Mouse (Mus musculus): ENCODE measurements around the gene Tex52. TPM values are rescaled to one million over a fixed set of nuclear protein-coding genes. Genes with fewer than 3 reads are reported as not detected.

Tex52 gene
- polyA plus RNA-seq, 1 experiment from 2014 or later = not detected

DNA sequence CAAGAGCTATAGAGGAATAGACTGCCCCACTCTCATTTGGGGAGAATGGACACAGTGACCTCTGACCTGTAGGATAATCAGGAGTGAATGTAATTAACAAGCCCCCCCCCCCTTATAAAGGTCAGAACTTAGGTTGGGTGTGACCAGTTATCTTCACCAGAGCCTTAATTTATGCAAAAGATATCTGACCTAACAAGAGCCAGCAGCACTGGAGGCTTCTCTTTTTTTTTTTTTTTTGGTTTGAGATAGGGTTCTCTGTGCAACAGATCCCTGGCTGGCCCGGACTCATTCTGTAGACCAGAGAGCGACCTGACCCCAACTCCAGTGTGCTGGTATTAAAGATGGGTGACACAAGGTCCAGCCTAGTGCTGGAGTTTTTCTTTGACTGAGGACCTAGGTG, 54.0 kb downstream of the Tex52 start:
- 0 out of 2 replicates have a peak, but pooled peaks cover 3% of the 10 kb centered on the region for H3K4me1 ChIP-seq (replicated peaks; ENCODE audit: control insufficient read depth, insufficient read depth, low read length)
- 93% methylated on average over 2 of the region's 2 CpGs for WGBS
- H3K27me3 ChIP-seq (replicated peaks; ENCODE audit: control insufficient read depth, insufficient read depth, low read length) = no peaks in the 10 kb centered on the region
- peaks cover 66% of the 10 kb centered on the region for H3K36me3 ChIP-seq (ENCODE audit: control insufficient read depth, insufficient read depth, low read length)
- no peaks in the 10 kb centered on the region for H3K9me3 ChIP-seq (ENCODE audit: control insufficient read depth, low read length)
- no peak overlapping the region for H3K27ac ChIP-seq (ENCODE audit: low read depth)
- no peak overlapping the region for H3K4me2 ChIP-seq (ENCODE audit: low read length)
- DNase-seq (ENCODE audit: low spot score) (no peak), ATAC-seq (replicated peaks; ENCODE audit: low FRiP score, low TSS enrichment, low read depth) (no peak)
- H3K4me3 ChIP-seq (ENCODE audit: low read depth, low read length) = no peak overlapping the region
- H3K9ac ChIP-seq (ENCODE audit: low read length) = no peak overlapping the region

DNA sequence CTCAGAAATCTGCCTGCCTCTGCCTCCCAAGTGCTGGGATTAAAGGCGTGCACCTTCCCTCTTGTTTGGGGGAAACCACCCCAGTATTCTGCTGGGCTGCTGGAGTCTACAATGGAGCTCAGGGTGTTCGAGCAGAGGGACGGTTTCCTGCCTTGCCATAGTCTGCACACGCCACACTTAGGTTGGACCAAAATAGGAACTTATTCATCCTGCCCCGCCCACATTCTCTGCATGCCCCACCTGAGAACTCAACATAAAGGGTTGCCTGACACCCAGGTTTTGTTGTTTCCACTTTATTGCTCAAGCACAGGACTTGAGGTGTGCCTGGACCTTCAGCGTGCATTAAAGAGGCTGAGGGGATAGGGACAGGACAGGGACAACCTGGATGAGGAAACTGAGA, 54.6 kb downstream of the Tex52 start:
- ATAC-seq (replicated peaks; ENCODE audit: low FRiP score, low TSS enrichment, low read depth) = 0 out of 2 replicates have a peak, but pooled peaks have one; percentile 14
- no peaks in the 10 kb centered on the region for H3K9me3 ChIP-seq (ENCODE audit: control insufficient read depth, low read length)
- peaks cover 71% of the 10 kb centered on the region for H3K36me3 ChIP-seq (ENCODE audit: control insufficient read depth, insufficient read depth, low read length)

GRCm38 (mm10) chr6:128432356-128432915, 57.2 kb downstream of the Tex52 start:
- WGBS = 94% methylated on average over 13 of the region's 13 CpGs
- no peak overlapping the region for H3K27ac ChIP-seq (ENCODE audit: low read depth)
- H3K36me3 ChIP-seq (ENCODE audit: control insufficient read depth, insufficient read depth, low read length) = peaks cover 88% of the 10 kb centered on the region
- H3K4me3 ChIP-seq (ENCODE audit: low read depth, low read length) = no peak overlapping the region
- H3K4me2 ChIP-seq (ENCODE audit: low read length) = no peak overlapping the region
- no peaks in the 10 kb centered on the region for H3K9me3 ChIP-seq (ENCODE audit: control insufficient read depth, low read length)
- peaks cover 10% of the 10 kb centered on the region; the same call in 1 of the 2 replicates for H3K4me1 ChIP-seq (replicated peaks; ENCODE audit: control insufficient read depth, insufficient read depth, low read length)
- no peaks in the 10 kb centered on the region for H3K27me3 ChIP-seq (replicated peaks; ENCODE audit: control insufficient read depth, insufficient read depth, low read length)
- DNase-seq (ENCODE audit: low spot score) (no peak), ATAC-seq (replicated peaks; ENCODE audit: low FRiP score, low TSS enrichment, low read depth) (no peak)
- H3K9ac ChIP-seq (ENCODE audit: low read length) = no peak overlapping the region

More for the DNA sequence above, 54.6 kb downstream of the Tex52 start:
- 0 out of 2 replicates have a peak, but pooled peaks cover 3% of the 10 kb centered on the region for H3K4me1 ChIP-seq (replicated peaks; ENCODE audit: control insufficient read depth, insufficient read depth, low read length)
- H3K4me2 ChIP-seq (ENCODE audit: low read length) = no peak overlapping the region
- no peak overlapping the region for H3K27ac ChIP-seq (ENCODE audit: low read depth)
- DNase-seq (ENCODE audit: low spot score) = no peak
- H3K27me3 ChIP-seq (replicated peaks; ENCODE audit: control insufficient read depth, insufficient read depth, low read length) = no peaks in the 10 kb centered on the region
- no peak overlapping the region for H3K9ac ChIP-seq (ENCODE audit: low read length)
- H3K4me3 ChIP-seq (ENCODE audit: low read depth, low read length) = no peak overlapping the region
- WGBS = 87% methylated on average over 6 of the region's 6 CpGs

GRCm38 (mm10) chr6:128433566-128433965, 58.3 kb downstream of the Tex52 start:
- Histone ChIP-seq H3K4me2 (ENCODE audit: low read length) (no peak overlapping the region), H3K27me3 (replicated peaks; ENCODE audit: control insufficient read depth, insufficient read depth, low read length) (no peaks in the 10 kb centered on the region), H3K9me3 (ENCODE audit: control insufficient read depth, low read length) (no peaks in the 10 kb centered on the region), H3K36me3 (ENCODE audit: control insufficient read depth, insufficient read depth, low read length) (peaks cover 78% of the 10 kb centered on the region), H3K4me1 (replicated peaks; ENCODE audit: control insufficient read depth, insufficient read depth, low read length) (peaks cover 10% of the 10 kb centered on the region; the same call in 1 of the 2 replicates), H3K9ac (ENCODE audit: low read length) (no peak overlapping the region), H3K27ac (ENCODE audit: low read depth) (no peak overlapping the region), H3K4me3 (ENCODE audit: low read depth, low read length) (no peak overlapping the region)
- WGBS = 94% methylated on average over 13 of the region's 13 CpGs
- ATAC-seq (replicated peaks; ENCODE audit: low FRiP score, low TSS enrichment, low read depth) (no peak), DNase-seq (ENCODE audit: low spot score) (no peak)

Other genes with a start within 250 kb of the Tex52 start
- gene Tspan9, start 231.9 kb upstream of the Tex52 start, polyA plus RNA-seq (2014; fragmentation: Nextera tagmentation; extraction: Ambion mirVana) = 110 and 113 TPM in 2 replicates
- 1.7 and 1.9 TPM in 2 replicates for gene Tead4, start 74.6 kb upstream of the Tex52 start, polyA plus RNA-seq (2014; fragmentation: Nextera tagmentation; extraction: Ambion mirVana)
- gene Tulp3, start 19.6 kb upstream of the Tex52 start, polyA plus RNA-seq (2014; fragmentation: Nextera tagmentation; extraction: Ambion mirVana) = 14.4 and 18.6 TPM in 2 replicates
- gene Rhno1, start 12.5 kb upstream of the Tex52 start, polyA plus RNA-seq (2014; fragmentation: Nextera tagmentation; extraction: Ambion mirVana) = 125 and 136 TPM in 2 replicates
- 37.2 and 41.4 TPM in 2 replicates for gene Foxm1, start 12.5 kb upstream of the Tex52 start, polyA plus RNA-seq (2014; fragmentation: Nextera tagmentation; extraction: Ambion mirVana)
- gene Gm44596, start within 50 bp of the Tex52 start, polyA plus RNA-seq (2014; fragmentation: Nextera tagmentation; extraction: Ambion mirVana) = not detected in 2 replicates
- gene Nrip2, start 23.8 kb downstream of the Tex52 start, polyA plus RNA-seq (2014; fragmentation: Nextera tagmentation; extraction: Ambion mirVana) = 6.1 and 6.6 TPM in 2 replicates
- 29.6 and 35.9 TPM in 2 replicates for gene Itfg2, start 49.5 kb downstream of the Tex52 start, polyA plus RNA-seq (2014; fragmentation: Nextera tagmentation; extraction: Ambion mirVana)
- 489 and 529 TPM in 2 replicates for gene Fkbp4, start 63.2 kb downstream of the Tex52 start, polyA plus RNA-seq (2014; fragmentation: Nextera tagmentation; extraction: Ambion mirVana)
- gene Pzp, start 151.3 kb downstream of the Tex52 start, polyA plus RNA-seq (2014; fragmentation: Nextera tagmentation; extraction: Ambion mirVana) = 0.05 TPM in 1 of 2 replicates, not detected in the other
- 2.5 and 3.5 TPM in 2 replicates for gene A2ml1, start 206.2 kb downstream of the Tex52 start, polyA plus RNA-seq (2014; fragmentation: Nextera tagmentation; extraction: Ambion mirVana)
- gene Klrb1a, start 248.1 kb downstream of the Tex52 start, polyA plus RNA-seq (2014; fragmentation: Nextera tagmentation; extraction: Ambion mirVana) = not detected in 2 replicates

Measured in intestine, embryonic 14.5 days (tissue).